ENCODE assay signal across 7 mouse cellular contexts in genomic region chr5:112325546-112326445, GRCm38 (mm10). TPM values are rescaled to one million over a fixed set of nuclear protein-coding genes. Genes with fewer than 3 reads are reported as not detected.
DNase-seq lines count a peak whose midpoint lies in the region; ATAC-seq lines count a peak whose summit lies in the region.

Gene Tfip11, plus strand, starts transcription at chr5:112326358.

- H3K9ac ChIP-seq in intestine, embryonic 16.5 days (ENCODE audit: low read depth, low read length): peak within 1 kb of the TSS; percentile 90
- H3K9ac ChIP-seq in midbrain, embryonic 11.5 days (ENCODE audit: low read length): peak within 1 kb of the TSS; percentile 78

- H3K27me3 ChIP-seq in intestine, embryonic 16.5 days (replicated peaks; ENCODE audit: control insufficient read depth, insufficient read depth, low read length): no peaks in the 10 kb centered on the region
- H3K27me3 ChIP-seq in midbrain, embryonic 11.5 days (ENCODE audit: control insufficient read depth, insufficient read depth, low read length): no peaks in the 10 kb centered on the region

- ATAC-seq in intestine, embryonic 16.5 days: peak; percentile 83
- ATAC-seq in midbrain, embryonic 11.5 days (ENCODE audit: low FRiP score): peak; percentile 89

- peak; percentile 94 for DNase-seq in adrenal gland, adult 8-10 months
- DNase-seq in embryo, embryonic 9.5 days (ENCODE audit: extremely low spot score): peak; percentile 96
- DNase-seq in gastrocnemius, postnatal 4 days (ENCODE audit: low spot score in 2 of 2): peak; percentile 93 to 96
- peak; percentile 97 to 98 for DNase-seq in left cerebral cortex, postnatal 36 days (ENCODE audit: low spot score in 2 of 2)
- peak; percentile 100 for DNase-seq in midbrain, embryonic 11.5 days (ENCODE audit: low spot score, missing footprints)
- peak; percentile 91 for DNase-seq in skeletal muscle tissue, adult 2 months (ENCODE audit: low read depth, low spot score)

- H3K27ac ChIP-seq in intestine, embryonic 16.5 days (ENCODE audit: low read length): peak within 1 kb of the TSS; percentile 82
- H3K27ac ChIP-seq in midbrain, embryonic 11.5 days (ENCODE audit: low read depth, low read length): peak within 1 kb of the TSS; percentile 61

- peaks cover 3% of the 10 kb centered on the region; the same call in 1 of the 2 replicates for H3K36me3 ChIP-seq in intestine, embryonic 16.5 days (ENCODE audit: control insufficient read depth, insufficient read depth, low read length)
- peaks cover 10% of the 10 kb centered on the region; the same call in 1 of the 2 replicates for H3K36me3 ChIP-seq in midbrain, embryonic 11.5 days (ENCODE audit: control insufficient read depth, insufficient read depth, low read length)

- peak within 1 kb of the TSS; percentile 94 for H3K4me3 ChIP-seq in intestine, embryonic 16.5 days (ENCODE audit: low read length)
- peak within 1 kb of the TSS; percentile 97 for H3K4me3 ChIP-seq in midbrain, embryonic 11.5 days (ENCODE audit: low read depth, low read length)

- H3K9me3 ChIP-seq in intestine, embryonic 16.5 days (ENCODE audit: control insufficient read depth, low read length): no peaks in the 10 kb centered on the region
- no peaks in the 10 kb centered on the region for H3K9me3 ChIP-seq in midbrain, embryonic 11.5 days (ENCODE audit: control insufficient read depth, low read length)

- 8% methylated on average over 48 of the region's 48 CpGs for WGBS in intestine, embryonic 16.5 days
- WGBS in midbrain, embryonic 11.5 days: 9% methylated on average over 48 of the region's 48 CpGs

- intact Hi-C loops in left cerebral cortex, postnatal 36 days (cut with DNase I): loop anchor here (1.0 to 2.0 kb wide), 2 partner anchors 16 to 85 kb away; no protein-coding TSS in a partner anchor

- peaks cover 9% of the 10 kb centered on the region; the same call in 1 of the 2 replicates for H3K4me1 ChIP-seq in intestine, embryonic 16.5 days (ENCODE audit: control insufficient read depth, insufficient read depth, low read length)
- peaks cover 8% of the 10 kb centered on the region for H3K4me1 ChIP-seq in midbrain, embryonic 11.5 days (ENCODE audit: control insufficient read depth, insufficient read depth, low read length)

- peak within 1 kb of the TSS; percentile 70 for H3K4me2 ChIP-seq in intestine, embryonic 16.5 days (ENCODE audit: low read depth, low read length)
- peak within 1 kb of the TSS; percentile 80 for H3K4me2 ChIP-seq in midbrain, embryonic 11.5 days

RNA-seq across cellular contexts. Expression of gene Tfip11, which starts in this region (rescaled TPM):
- 10 to 100 TPM; 36.2 to 44.0 (median 38.9) TPM for total RNA-seq in adrenal gland, adult 8-10 months (2022)
- 10 to 100 TPM; 20.4 to 21.0 TPM for total RNA-seq in gastrocnemius, postnatal 4 days (2021)
- polyA plus RNA-seq in intestine, embryonic 16.5 days (2015; fragmentation: Nextera tagmentation; extraction: Ambion mirVana): 26.6 and 26.8 TPM in 2 replicates
- 10 to 100 TPM; 44.4 to 46.8 TPM for total RNA-seq in left cerebral cortex, postnatal 36 days (2021)
- 22.1 and 25.8 TPM in 2 replicates for polyA plus RNA-seq in midbrain, embryonic 11.5 days (2014; fragmentation: Nextera tagmentation; extraction: Ambion mirVana)

Comparison
In these comparisons a context has a peak if more than half of its experiments do, and no peak if none do; other contexts are left out.
1. Peak in every context shown above with its lines: DNase-seq, ATAC-seq, H3K4me3 ChIP-seq and H3K27ac ChIP-seq.